Mouse (Mus musculus): ENCODE results near the gene Rapgef1. TPM values are rescaled to one million over a fixed set of nuclear protein-coding genes. Genes with fewer than 3 reads are reported as not detected.

The Rapgef1 gene
- polyA plus RNA-seq, 1 experiment from 2014 or later = 13.3 TPM

GRCm38 (mm10) chr2:29787104-29787917, 167.8 kb downstream of the Rapgef1 start, which contains the start of gene Coq4:
Coq4 (plus strand) TSS chr2:29787493.
- Histone ChIP-seq H3K27me3 (ENCODE audit: control insufficient read depth, insufficient read depth, low read length) (no peaks in the 10 kb centered on the region), H3K9me3 (ENCODE audit: control insufficient read depth, low read length) (no peaks in the 10 kb centered on the region), H3K4me3 (ENCODE audit: low read depth, low read length) (peak within 1 kb of the TSS; percentile 65), H3K4me1 (replicated peaks; ENCODE audit: control insufficient read depth, insufficient read depth, low read length) (0 out of 2 replicates have a peak, but pooled peaks cover 2% of the 10 kb centered on the region), H3K9ac (ENCODE audit: low read depth, low read length) (peak within 1 kb of the TSS; percentile 80), H3K4me2 (replicated peaks; ENCODE audit: low read depth, low read length) (peak within 1 kb of the TSS; percentile 79), H3K36me3 (ENCODE audit: control insufficient read depth, insufficient read depth, low read length) (peaks cover 19% of the 10 kb centered on the region), H3K27ac (ENCODE audit: low read depth, low read length) (no peak within 1 kb of the TSS)
- peak; percentile 97 for DNase-seq (ENCODE audit: low spot score)
- peak; percentile 76 for ATAC-seq (ENCODE audit: low FRiP score)
- WGBS = 2% methylated on average over 31 of the region's 31 CpGs

- DNase-seq (ENCODE audit: low spot score) = peak; percentile 82
- peak within 1 kb of the TSS; percentile 79 for H3K4me2 ChIP-seq (replicated peaks; ENCODE audit: low read depth, low read length)
- WGBS = under 1% methylated on average over 45 of the region's 45 CpGs
- H3K9me3 ChIP-seq (ENCODE audit: control insufficient read depth, low read length) = no peaks in the 10 kb centered on the region
- 0 out of 2 replicates have a peak, but pooled peaks cover 2% of the 10 kb centered on the region for H3K4me1 ChIP-seq (replicated peaks; ENCODE audit: control insufficient read depth, insufficient read depth, low read length)
- H3K36me3 ChIP-seq (ENCODE audit: control insufficient read depth, insufficient read depth, low read length) = peaks cover 12% of the 10 kb centered on the region
- ATAC-seq (ENCODE audit: low FRiP score) = peak; percentile 90
- H3K27me3 ChIP-seq (ENCODE audit: control insufficient read depth, insufficient read depth, low read length) = no peaks in the 10 kb centered on the region
- H3K4me3 ChIP-seq (ENCODE audit: low read depth, low read length) = peak within 1 kb of the TSS; percentile 65
- peak within 1 kb of the TSS; percentile 80 for H3K9ac ChIP-seq (ENCODE audit: low read depth, low read length)
- H3K27ac ChIP-seq (ENCODE audit: low read depth, low read length) = no peak within 1 kb of the TSS
Observed at GRCm38 (mm10) chr2:29787937-29788681, 168.6 kb downstream of the Rapgef1 start, which contains the start of gene Trub2. Trub2 (minus strand) TSS chr2:29788502.

Other genes starting within 250 kb of the Rapgef1 start
- not detected in 2 replicates for gene Gm13420, start 132.0 kb downstream of the Rapgef1 start, polyA plus RNA-seq (2014; fragmentation: Nextera tagmentation; extraction: Ambion mirVana)
- gene Gm13547, start 139.6 kb downstream of the Rapgef1 start, polyA plus RNA-seq (2014; fragmentation: Nextera tagmentation; extraction: Ambion mirVana) = not detected in 2 replicates
- 37.7 and 39.7 TPM in 2 replicates for gene Coq4, start 167.8 kb downstream of the Rapgef1 start, polyA plus RNA-seq (2014; fragmentation: Nextera tagmentation; extraction: Ambion mirVana)
- gene Trub2, start 168.8 kb downstream of the Rapgef1 start, polyA plus RNA-seq (2014; fragmentation: Nextera tagmentation; extraction: Ambion mirVana) = 30.2 and 32.3 TPM in 2 replicates
- gene Slc27a4, start 182.9 kb downstream of the Rapgef1 start, polyA plus RNA-seq (2014; fragmentation: Nextera tagmentation; extraction: Ambion mirVana) = 17.9 and 18.4 TPM in 2 replicates
- 17.4 and 29.0 TPM in 2 replicates for gene Urm1, start 200.4 kb downstream of the Rapgef1 start, polyA plus RNA-seq (2014; fragmentation: Nextera tagmentation; extraction: Ambion mirVana)
- gene Cercam, start 249.4 kb downstream of the Rapgef1 start, polyA plus RNA-seq (2014; fragmentation: Nextera tagmentation; extraction: Ambion mirVana) = 16.9 and 17.1 TPM in 2 replicates